Mouse (Mus musculus): ENCODE results near the gene Atf6. TPM values are rescaled to one million over a fixed set of nuclear protein-coding genes. Genes with fewer than 3 reads are reported as not detected.

Atf6 gene
- polyA plus RNA-seq, 1 experiment from 2014 or later = 6.1 TPM

DNA sequence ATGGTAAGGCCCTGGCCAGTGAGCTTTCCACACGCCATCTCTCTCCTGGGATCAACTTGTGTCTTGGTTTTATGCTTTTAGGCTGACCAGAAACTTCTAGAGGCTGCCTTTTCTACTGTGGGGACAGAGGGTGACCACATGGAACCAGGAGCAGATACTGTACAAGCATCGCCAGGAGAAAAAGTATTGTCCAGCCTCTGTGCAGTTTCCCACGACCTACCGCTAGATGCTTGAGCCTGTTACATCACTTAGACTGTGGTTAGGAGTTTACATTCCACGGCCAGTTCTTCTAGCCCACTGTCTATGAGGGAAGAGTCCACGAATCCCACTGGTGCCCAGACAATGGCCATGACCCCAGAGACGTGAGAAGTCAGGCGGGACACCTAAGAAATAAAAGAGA, 166.0 kb downstream of the Atf6 start:
- Histone ChIP-seq H3K9me3 (replicated peaks) (no peaks in the 10 kb centered on the region), H3K4me2 (no peak overlapping the region), H3K4me3 (replicated peaks) (no peak overlapping the region), H3K4me1 (replicated peaks) (no peaks in the 10 kb centered on the region), H3K27ac (no peak overlapping the region), H3K36me3 (no peaks in the 10 kb centered on the region), H3K27me3 (no peaks in the 10 kb centered on the region), H3K9ac (no peak overlapping the region)
- ATAC-seq (ENCODE audit: low read depth) = no peak
- WGBS (ENCODE audit: insufficient replicate concordance) = 64% methylated on average over 8 of the region's 8 CpGs
- no peak for DNase-seq

DNA sequence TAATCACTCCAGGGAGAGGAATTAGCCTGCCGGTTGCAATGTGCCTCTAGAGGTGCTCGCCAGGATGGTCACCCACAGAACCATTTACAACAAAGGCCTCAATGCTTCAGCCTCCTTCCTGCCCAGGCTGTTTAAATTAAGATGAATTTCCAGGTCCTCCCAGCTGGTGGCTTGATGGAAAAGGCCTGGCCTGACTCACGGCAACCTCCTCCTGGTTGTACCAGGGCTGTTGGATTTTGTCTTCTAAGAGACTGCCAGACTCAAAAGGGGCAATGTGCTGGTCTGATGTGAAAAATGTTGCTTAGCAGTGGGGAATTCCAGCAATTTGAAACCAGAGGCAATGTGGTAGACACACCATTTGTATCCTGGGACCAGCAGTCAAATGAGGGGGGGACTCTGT, 166.4 kb downstream of the Atf6 start:
- WGBS (ENCODE audit: insufficient replicate concordance) = 71% methylated on average over 3 of the region's 3 CpGs
- Histone ChIP-seq H3K36me3 (no peaks in the 10 kb centered on the region), H3K4me1 (replicated peaks) (no peaks in the 10 kb centered on the region), H3K9ac (no peak overlapping the region), H3K27ac (no peak overlapping the region), H3K4me2 (no peak overlapping the region), H3K4me3 (replicated peaks) (no peak overlapping the region), H3K9me3 (replicated peaks) (no peaks in the 10 kb centered on the region), H3K27me3 (no peaks in the 10 kb centered on the region)
- DNase-seq = no peak
- ATAC-seq (ENCODE audit: low read depth) = no peak

DNA sequence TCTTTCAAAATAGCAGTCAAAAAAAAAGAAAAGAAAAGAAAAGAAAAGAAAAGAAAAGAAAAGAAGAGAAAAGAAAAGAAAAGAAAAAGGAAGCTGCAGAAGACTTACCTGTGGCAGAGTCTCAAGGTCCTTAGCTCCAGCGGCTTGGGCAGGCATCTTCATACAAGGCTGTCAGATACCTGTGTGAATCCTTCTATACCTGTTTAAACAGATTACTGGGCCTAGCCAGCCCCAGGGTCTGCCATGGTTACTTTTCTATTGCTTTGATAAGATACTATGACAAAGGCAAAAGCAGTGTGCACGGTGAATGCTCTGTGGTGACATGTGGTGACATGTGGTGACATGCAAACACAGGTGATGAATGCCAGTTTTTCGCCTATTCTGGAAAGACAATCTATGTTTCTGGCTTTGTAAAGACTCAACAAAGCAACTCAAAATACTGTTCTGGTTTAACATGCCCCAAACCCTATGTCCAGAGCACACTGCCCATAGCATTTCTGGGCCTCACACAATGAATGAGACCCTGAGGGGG, 167.0 kb downstream of the Atf6 start:
- Histone ChIP-seq H3K27me3 (no peaks in the 10 kb centered on the region), H3K4me3 (replicated peaks) (no peak overlapping the region), H3K4me2 (no peak overlapping the region), H3K9me3 (replicated peaks) (no peaks in the 10 kb centered on the region), H3K9ac (no peak overlapping the region), H3K36me3 (no peaks in the 10 kb centered on the region), H3K4me1 (replicated peaks) (no peaks in the 10 kb centered on the region), H3K27ac (no peak overlapping the region)
- ATAC-seq (ENCODE audit: low read depth) (no peak), DNase-seq (no peak)
- WGBS (ENCODE audit: insufficient replicate concordance) = 80% methylated on average over 3 of the region's 3 CpGs

DNA sequence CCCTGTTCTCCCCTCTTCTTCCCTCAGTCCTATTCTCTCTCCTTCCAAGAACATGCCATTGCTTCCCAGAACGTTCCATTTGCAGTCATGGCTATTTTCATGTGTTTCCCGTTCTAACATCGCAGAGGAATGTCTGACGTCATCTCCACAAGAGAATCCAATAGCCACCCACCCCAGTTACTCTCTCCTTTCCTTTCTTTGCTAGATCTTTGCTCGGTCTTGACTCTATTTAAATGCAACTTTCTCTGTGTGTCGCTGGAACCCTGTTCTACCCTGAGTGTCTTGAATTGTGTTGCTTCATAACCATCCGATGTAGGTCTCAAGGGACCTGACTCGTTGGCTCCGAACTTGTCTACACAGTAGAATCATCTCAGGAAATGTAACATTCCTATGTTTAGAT, 168.0 kb downstream of the Atf6 start:
- ATAC-seq (ENCODE audit: low read depth) (no peak), DNase-seq (no peak)
- H3K9me3 ChIP-seq (replicated peaks) = no peaks in the 10 kb centered on the region
- H3K4me2 ChIP-seq = no peak overlapping the region
- H3K9ac ChIP-seq = no peak overlapping the region
- WGBS (ENCODE audit: insufficient replicate concordance) = 74% methylated on average over 9 of the region's 9 CpGs
- H3K4me3 ChIP-seq (replicated peaks) = no peak overlapping the region
- H3K4me1 ChIP-seq (replicated peaks) = 0 out of 2 replicates have a peak, but pooled peaks cover 3% of the 10 kb centered on the region
- H3K27me3 ChIP-seq = no peaks in the 10 kb centered on the region
- no peak overlapping the region for H3K27ac ChIP-seq
- no peaks in the 10 kb centered on the region for H3K36me3 ChIP-seq

DNA sequence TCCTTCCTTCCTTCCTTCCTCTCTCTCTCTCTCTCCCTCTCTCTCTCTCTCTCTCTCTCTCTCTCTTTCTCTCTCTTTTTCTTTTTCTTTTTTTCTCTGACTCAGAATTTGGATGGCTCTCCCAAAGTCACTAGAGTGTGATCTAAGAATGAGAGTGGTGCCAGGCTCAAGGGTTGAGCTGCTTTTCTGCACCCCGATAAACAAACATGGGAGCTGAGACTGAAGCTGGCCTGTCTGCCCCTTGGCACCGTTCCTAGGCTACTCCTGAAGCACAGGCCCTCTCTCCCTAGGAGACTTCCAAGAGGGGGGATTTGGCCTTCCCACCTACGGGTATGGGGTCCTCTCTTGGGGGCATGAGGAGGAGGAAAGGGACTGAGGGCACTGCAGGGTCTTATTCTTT, 168.8 kb downstream of the Atf6 start:
- no peak overlapping the region for H3K27ac ChIP-seq
- no peak overlapping the region for H3K4me3 ChIP-seq (replicated peaks)
- no peaks in the 10 kb centered on the region for H3K36me3 ChIP-seq
- no peaks in the 10 kb centered on the region for H3K27me3 ChIP-seq
- H3K9me3 ChIP-seq (replicated peaks) = no peaks in the 10 kb centered on the region
- no peak overlapping the region for H3K4me2 ChIP-seq
- H3K4me1 ChIP-seq (replicated peaks) = 0 out of 2 replicates have a peak, but pooled peaks cover 3% of the 10 kb centered on the region
- WGBS (ENCODE audit: insufficient replicate concordance) = 58% methylated on average over 3 of the region's 3 CpGs
- ATAC-seq (ENCODE audit: low read depth) = no peak
- DNase-seq = no peak
- no peak overlapping the region for H3K9ac ChIP-seq

DNA sequence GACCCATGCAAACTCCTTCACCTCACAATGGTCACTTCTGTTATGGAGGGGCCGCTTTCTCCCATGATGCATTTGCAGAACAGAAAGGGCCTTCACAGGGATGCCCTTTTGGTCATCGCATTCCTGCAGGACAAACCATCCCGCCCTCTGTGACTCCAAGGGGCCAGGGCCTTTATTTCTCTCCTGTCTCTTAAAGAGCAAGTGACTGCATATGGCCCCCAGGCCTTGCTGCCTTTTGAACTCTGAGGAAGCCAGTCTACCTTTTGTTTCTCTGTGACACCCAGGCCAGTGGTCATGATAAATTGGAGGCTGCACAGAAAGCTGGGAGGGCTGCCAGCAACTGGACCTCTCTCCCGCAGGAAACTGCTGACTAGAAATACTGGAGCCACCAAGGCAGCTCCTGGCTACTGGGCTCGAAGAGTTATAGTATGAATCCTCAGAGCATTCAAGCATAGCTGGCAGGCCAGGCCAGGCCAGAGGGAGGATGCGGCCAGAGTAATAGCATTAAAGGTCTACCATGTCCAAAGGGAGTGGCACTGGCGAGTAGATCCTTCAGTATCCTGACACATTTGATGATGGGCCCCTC, 169.7 kb downstream of the Atf6 start:
- Histone ChIP-seq H3K4me3 (replicated peaks) (no peak overlapping the region), H3K9me3 (replicated peaks) (no peaks in the 10 kb centered on the region), H3K27ac (no peak overlapping the region), H3K9ac (no peak overlapping the region), H3K4me2 (no peak overlapping the region), H3K36me3 (no peaks in the 10 kb centered on the region), H3K27me3 (no peaks in the 10 kb centered on the region), H3K4me1 (replicated peaks) (0 out of 2 replicates have a peak, but pooled peaks cover 3% of the 10 kb centered on the region)
- WGBS (ENCODE audit: insufficient replicate concordance) = 71% methylated on average over 7 of the region's 7 CpGs
- ATAC-seq (ENCODE audit: low read depth) (no peak), DNase-seq (no peak)

DNA sequence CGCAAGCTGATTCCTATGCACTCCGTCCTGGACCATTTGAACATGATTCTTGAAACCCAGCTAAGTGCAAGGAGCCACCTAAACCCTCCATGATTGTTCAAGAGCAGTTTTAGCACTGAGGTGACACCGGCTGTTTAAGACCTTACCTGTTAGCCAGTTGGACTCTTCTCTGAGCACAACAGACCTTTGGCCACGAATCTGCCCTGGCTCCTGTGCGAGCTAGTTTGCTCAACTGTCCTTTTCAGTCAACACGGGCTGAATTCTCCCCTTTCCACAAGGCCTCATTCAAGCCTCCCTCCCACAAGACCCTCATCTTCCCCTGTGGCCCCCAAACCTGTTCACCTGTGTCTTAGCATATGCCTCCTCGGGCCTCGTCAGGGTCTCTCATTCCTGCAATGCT, 170.6 kb downstream of the Atf6 start:
- H3K4me1 ChIP-seq (replicated peaks) = 0 out of 2 replicates have a peak, but pooled peaks cover 3% of the 10 kb centered on the region
- WGBS (ENCODE audit: insufficient replicate concordance) = 74% methylated on average over 8 of the region's 8 CpGs
- no peak overlapping the region for H3K4me3 ChIP-seq (replicated peaks)
- H3K27me3 ChIP-seq = no peaks in the 10 kb centered on the region
- H3K36me3 ChIP-seq = no peaks in the 10 kb centered on the region
- ATAC-seq (ENCODE audit: low read depth) = no peak
- no peak overlapping the region for H3K9ac ChIP-seq
- no peak overlapping the region for H3K27ac ChIP-seq
- H3K4me2 ChIP-seq = no peak overlapping the region
- H3K9me3 ChIP-seq (replicated peaks) = no peaks in the 10 kb centered on the region
- DNase-seq = no peak

DNA sequence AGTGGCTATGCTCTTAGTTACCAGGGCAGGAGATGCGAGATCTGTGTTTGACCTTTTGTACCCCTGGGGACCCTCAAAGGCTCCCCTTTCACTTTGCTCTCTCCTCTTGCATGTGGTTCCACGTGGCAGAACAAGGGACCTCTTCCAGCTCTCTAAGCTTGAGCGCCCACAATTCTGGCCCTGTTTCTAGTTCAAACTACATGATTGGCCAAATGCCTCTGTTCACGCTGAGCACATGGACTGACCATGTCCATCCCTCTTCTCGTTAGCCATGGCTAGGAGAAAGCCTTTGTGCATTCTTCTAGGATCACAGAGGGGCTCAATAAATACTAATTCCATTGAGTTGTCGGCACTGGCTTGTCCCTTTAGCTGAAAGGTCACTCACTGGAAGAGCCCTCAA, 172.2 kb downstream of the Atf6 start:
- WGBS (ENCODE audit: insufficient replicate concordance) = 71% methylated on average over 6 of the region's 6 CpGs
- H3K27ac ChIP-seq = no peak overlapping the region
- 0 out of 2 replicates have a peak, but pooled peaks cover 3% of the 10 kb centered on the region for H3K4me1 ChIP-seq (replicated peaks)
- no peak overlapping the region for H3K4me3 ChIP-seq (replicated peaks)
- no peak overlapping the region for H3K9ac ChIP-seq
- no peaks in the 10 kb centered on the region for H3K9me3 ChIP-seq (replicated peaks)
- H3K4me2 ChIP-seq = no peak overlapping the region
- no peak for ATAC-seq (ENCODE audit: low read depth)
- H3K36me3 ChIP-seq = no peaks in the 10 kb centered on the region
- no peaks in the 10 kb centered on the region for H3K27me3 ChIP-seq
- DNase-seq = no peak

DNA sequence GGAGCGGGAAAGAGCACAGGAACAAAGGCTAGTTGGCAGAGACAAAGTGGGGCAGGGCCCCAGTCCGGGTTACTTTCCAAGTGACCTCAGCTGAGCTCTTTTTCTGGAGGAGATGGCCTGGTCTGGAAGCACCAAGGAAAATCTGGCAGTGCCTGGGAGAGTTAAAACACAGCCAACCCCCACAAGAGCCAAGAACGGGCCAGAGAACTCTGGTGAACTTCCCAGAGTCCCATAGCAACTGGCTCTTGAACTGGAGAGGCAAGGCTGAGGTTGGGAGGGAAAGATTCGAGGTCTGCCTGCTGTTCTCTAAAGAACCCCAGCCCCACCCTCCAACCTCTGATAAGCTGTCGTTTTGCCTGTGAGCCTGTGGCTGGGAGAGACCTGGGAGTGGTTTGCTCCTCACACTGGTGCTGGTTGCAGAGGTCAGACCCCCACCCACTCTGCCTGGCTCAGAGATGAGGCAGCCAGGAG, 172.7 kb downstream of the Atf6 start:
- DNase-seq = no peak
- Histone ChIP-seq H3K4me2 (no peak overlapping the region), H3K9me3 (replicated peaks) (no peaks in the 10 kb centered on the region), H3K4me3 (replicated peaks) (no peak overlapping the region), H3K27me3 (no peaks in the 10 kb centered on the region), H3K4me1 (replicated peaks) (0 out of 2 replicates have a peak, but pooled peaks cover 3% of the 10 kb centered on the region), H3K27ac (no peak overlapping the region), H3K9ac (no peak overlapping the region), H3K36me3 (no peaks in the 10 kb centered on the region)
- WGBS (ENCODE audit: insufficient replicate concordance) = 36% methylated on average over 5 of the region's 5 CpGs
- ATAC-seq (ENCODE audit: low read depth) = no peak

DNA sequence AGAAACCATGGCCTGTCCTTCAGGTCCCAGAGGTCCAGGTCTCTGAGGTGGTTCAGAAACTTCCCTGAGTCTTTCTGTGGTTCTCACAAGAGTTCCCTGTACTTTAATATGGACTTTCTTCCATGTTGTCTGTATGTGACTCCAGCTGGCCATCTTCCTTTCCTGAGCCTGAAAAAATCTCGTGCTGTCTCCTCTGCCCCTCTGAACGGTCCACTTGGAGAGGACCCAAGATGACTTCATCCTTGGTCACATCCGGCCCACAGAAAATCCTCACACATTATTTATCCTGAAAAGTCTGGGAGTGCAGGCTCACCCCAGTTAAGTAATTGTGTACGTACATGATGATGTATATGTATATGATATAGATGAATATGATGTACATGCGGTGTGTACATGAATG, 176.3 kb downstream of the Atf6 start:
- Histone ChIP-seq H3K27me3 (no peaks in the 10 kb centered on the region), H3K27ac (no peak overlapping the region), H3K9me3 (replicated peaks) (no peaks in the 10 kb centered on the region), H3K9ac (no peak overlapping the region), H3K4me2 (no peak overlapping the region), H3K36me3 (no peaks in the 10 kb centered on the region), H3K4me3 (replicated peaks) (no peak overlapping the region), H3K4me1 (replicated peaks) (0 out of 2 replicates have a peak, but pooled peaks cover 3% of the 10 kb centered on the region)
- no peak for ATAC-seq (ENCODE audit: low read depth)
- WGBS (ENCODE audit: insufficient replicate concordance) = 68% methylated on average over 5 of the region's 5 CpGs
- no peak for DNase-seq

DNA sequence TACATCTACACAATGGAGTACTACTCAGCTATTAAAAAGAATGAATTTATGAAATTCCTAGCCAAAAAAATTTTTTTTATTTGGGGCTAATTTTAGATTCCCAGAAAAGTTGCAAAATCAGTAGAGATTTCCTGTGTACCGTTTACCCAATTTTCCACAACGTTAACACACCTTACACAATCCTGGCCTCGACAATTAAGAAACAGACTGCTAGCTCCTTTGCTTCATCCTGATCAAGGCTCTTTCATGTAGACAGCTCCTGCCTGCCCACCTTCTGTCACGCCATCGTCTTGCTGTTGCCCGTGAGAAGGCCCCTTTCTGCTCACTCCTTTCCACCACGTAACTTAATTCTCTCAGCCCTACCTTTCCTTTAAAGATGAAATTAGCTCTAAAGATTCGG, 177.8 kb downstream of the Atf6 start:
- 78% methylated on average over 8 of the region's 8 CpGs for WGBS (ENCODE audit: insufficient replicate concordance)
- DNase-seq = no peak

DNA sequence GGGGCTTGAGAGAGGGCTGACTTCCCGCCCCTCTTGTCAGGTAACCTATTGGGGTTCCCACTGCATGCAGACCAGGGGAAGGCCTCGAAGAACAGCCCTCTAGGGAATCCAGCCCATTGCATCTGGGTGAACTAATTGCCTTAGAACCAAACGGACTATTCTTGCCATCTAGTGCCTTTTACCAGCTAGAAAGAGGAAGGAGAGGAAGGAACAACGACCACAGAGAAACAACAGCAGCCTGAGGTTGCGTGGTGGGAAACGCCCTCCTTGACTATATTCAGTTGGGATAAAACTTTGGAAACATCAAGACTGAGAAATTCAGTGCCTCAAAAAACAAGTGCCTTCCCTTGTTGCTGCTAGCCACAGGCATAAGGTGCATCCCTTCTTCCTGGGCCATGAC, 183.7 kb downstream of the Atf6 start:
- no peaks in the 10 kb centered on the region for H3K36me3 ChIP-seq
- no peaks in the 10 kb centered on the region for H3K4me1 ChIP-seq (replicated peaks)
- ATAC-seq (ENCODE audit: low read depth) = no peak
- H3K4me3 ChIP-seq (replicated peaks) = no peak overlapping the region
- no peak overlapping the region for H3K27ac ChIP-seq
- H3K4me2 ChIP-seq = no peak overlapping the region
- no peak for DNase-seq
- H3K9me3 ChIP-seq (replicated peaks) = no peaks in the 10 kb centered on the region
- H3K9ac ChIP-seq = no peak overlapping the region
- no peaks in the 10 kb centered on the region for H3K27me3 ChIP-seq
- 22% methylated on average over 6 of the region's 6 CpGs for WGBS (ENCODE audit: insufficient replicate concordance)

More for the DNA sequence above, 177.8 kb downstream of the Atf6 start:
- ATAC-seq (ENCODE audit: low read depth) = no peak
- no peaks in the 10 kb centered on the region for H3K9me3 ChIP-seq (replicated peaks)
- H3K27me3 ChIP-seq = no peaks in the 10 kb centered on the region
- no peak overlapping the region for H3K27ac ChIP-seq
- H3K4me3 ChIP-seq (replicated peaks) = no peak overlapping the region
- 0 out of 2 replicates have a peak, but pooled peaks cover 1% of the 10 kb centered on the region for H3K4me1 ChIP-seq (replicated peaks)
- H3K9ac ChIP-seq = no peak overlapping the region
- H3K36me3 ChIP-seq = no peaks in the 10 kb centered on the region
- no peak overlapping the region for H3K4me2 ChIP-seq
